Mouse (Mus musculus): ENCODE data around the gene Trim43b. TPM values are rescaled to one million over a fixed set of nuclear protein-coding genes. Genes with fewer than 3 reads are reported as not detected.
"Not testable (repeated sequence)": the region's sequence is repeated elsewhere in the genome, so short reads cannot be mapped to it uniquely, and the experiment has no call there.

Trim43b gene
- polyA plus RNA-seq (2015; fragmentation: Nextera tagmentation; extraction: Ambion mirVana) = not detected in 2 replicates

DNA sequence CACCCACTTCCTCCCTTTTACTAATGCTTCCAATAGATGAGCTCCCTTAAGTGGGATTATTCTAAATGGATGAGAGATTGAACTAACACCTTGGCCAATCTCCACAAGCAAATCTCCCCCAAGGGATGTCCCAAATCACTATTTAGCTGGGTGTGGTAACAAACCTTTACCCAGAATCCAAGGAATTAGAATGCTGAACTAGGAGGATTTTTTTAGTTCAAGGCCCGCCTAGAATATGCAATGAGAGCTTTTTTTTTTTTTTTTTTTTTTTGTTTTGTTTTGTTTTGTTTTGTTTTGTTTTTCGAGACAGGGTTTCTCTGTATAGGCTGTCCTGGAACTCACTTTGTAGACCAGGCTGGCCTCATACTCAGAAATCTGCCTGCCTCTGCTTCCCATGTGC lies at the start of gene Trim43b:
Trim43b (minus strand) TSS at position 101 of the 400 bp plus-strand sequence.
- H3K4me2 ChIP-seq; H3K27me3 ChIP-seq; H3K36me3 ChIP-seq; H3K9ac ChIP-seq; H3K4me1 ChIP-seq (replicated peaks); ATAC-seq (replicated peaks; ENCODE audit: insufficient number of reproducible peaks, insufficient read depth, low FRiP score, low read depth); H3K27ac ChIP-seq; H3K9me3 ChIP-seq (replicated peaks); H3K4me3 ChIP-seq: not testable (repeated sequence)
- 69% methylated on average over 2 of the region's 2 CpGs for WGBS

DNA sequence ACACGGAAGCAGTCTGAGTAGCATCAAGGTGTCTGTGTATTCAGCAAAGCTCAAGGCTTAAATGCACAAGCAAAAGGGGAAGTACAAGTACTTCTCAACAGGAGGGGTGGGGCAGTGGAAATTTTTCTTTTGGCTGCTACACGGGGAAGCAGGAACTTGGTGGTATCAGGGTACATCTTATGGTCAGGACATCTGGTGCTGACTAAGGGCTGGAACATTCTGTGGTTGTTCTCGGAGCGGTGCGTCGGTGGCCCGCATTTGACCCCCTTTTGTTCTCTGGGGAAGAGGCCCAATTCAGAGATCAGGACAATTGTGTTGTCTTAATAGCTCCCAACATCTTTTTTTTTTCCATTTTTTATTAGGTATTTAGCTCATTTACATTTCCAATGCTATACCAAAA lies 11.9 kb upstream of the Trim43b start:
- not testable (repeated sequence) for H3K4me3 ChIP-seq; H3K9me3 ChIP-seq (replicated peaks); H3K36me3 ChIP-seq; H3K9ac ChIP-seq; H3K27ac ChIP-seq; ATAC-seq (replicated peaks; ENCODE audit: insufficient number of reproducible peaks, insufficient read depth, low FRiP score, low read depth); H3K27me3 ChIP-seq; H3K4me1 ChIP-seq (replicated peaks); H3K4me2 ChIP-seq
- 86% methylated on average over 6 of the region's 7 CpGs for WGBS

DNA sequence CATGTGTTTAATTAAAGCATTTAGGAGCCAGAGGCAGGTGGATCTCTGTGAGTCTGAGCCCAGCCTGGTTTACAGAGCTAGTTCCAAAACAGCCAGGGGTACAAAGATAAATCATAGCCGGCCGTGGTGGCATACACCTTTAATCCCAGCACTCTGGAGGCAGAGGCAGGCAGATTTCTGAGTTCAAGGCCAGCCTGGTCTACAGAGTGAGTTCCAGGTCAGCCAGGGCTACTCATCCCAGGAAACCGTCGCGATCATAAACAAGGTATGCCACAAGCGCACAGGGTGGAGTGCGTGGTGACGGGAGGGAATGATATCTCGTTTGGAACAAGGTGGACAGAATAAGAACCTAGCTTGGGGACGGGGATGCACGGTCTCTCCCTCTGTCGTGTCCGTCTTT lies 5.9 kb downstream of the Trim43b start:
- not testable (repeated sequence) for H3K9ac ChIP-seq; H3K4me1 ChIP-seq (replicated peaks); H3K4me2 ChIP-seq; H3K4me3 ChIP-seq; H3K27me3 ChIP-seq; H3K27ac ChIP-seq; ATAC-seq (replicated peaks; ENCODE audit: insufficient number of reproducible peaks, insufficient read depth, low FRiP score, low read depth); H3K36me3 ChIP-seq; H3K9me3 ChIP-seq (replicated peaks)
- WGBS = 86% methylated on average over 13 of the region's 13 CpGs

DNA sequence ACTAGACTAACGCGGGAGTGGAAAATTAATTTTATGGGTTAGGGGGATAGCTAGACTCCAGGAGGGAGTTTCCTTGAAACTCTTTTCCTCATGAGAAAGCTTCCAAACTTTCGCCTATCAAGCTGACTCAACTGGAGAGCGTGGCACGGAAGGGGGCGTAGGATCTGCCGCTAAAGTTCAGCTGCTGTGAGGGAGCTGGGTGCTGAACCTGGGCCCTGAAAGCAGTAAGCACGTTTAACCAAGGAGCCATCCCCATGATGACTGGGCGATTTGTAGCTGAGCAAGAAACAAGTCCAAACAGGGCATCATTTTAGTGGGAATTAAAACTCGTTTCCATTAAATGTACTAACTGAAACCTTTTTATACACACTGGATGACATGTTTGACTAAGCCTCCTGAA lies 13.0 kb downstream of the Trim43b start:
- not testable (repeated sequence) for ATAC-seq (replicated peaks; ENCODE audit: insufficient number of reproducible peaks, insufficient read depth, low FRiP score, low read depth); H3K36me3 ChIP-seq; H3K4me1 ChIP-seq (replicated peaks); H3K9ac ChIP-seq; H3K27ac ChIP-seq; H3K4me2 ChIP-seq; H3K4me3 ChIP-seq; H3K9me3 ChIP-seq (replicated peaks); H3K27me3 ChIP-seq
- 79% methylated on average over 10 of the region's 10 CpGs for WGBS

DNA sequence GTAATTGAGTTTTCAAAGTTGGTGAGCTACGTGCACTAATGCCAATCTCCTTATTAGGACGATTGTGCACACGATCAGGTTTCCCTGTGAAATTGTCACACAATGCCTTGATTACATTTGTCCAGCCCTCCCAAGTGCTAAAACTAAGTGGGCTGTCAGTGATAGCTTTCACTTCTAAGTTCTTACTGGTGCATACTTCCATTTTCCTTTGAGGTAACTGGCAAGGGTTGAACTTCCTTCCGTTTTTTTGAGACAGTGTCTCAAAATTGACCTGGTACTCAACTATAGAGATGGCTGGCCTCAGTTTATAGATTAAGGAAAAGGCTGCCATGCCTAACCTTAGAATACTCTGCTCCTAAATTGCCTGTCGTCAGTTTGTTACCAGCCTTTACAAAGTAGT lies 16.1 kb downstream of the Trim43b start:
- H3K4me3 ChIP-seq; ATAC-seq (replicated peaks; ENCODE audit: insufficient number of reproducible peaks, insufficient read depth, low FRiP score, low read depth); H3K27me3 ChIP-seq; H3K4me1 ChIP-seq (replicated peaks); H3K9ac ChIP-seq; H3K36me3 ChIP-seq; H3K4me2 ChIP-seq; H3K27ac ChIP-seq; H3K9me3 ChIP-seq (replicated peaks): not testable (repeated sequence)
- 78% methylated on average over 2 of the region's 5 CpGs for WGBS

DNA sequence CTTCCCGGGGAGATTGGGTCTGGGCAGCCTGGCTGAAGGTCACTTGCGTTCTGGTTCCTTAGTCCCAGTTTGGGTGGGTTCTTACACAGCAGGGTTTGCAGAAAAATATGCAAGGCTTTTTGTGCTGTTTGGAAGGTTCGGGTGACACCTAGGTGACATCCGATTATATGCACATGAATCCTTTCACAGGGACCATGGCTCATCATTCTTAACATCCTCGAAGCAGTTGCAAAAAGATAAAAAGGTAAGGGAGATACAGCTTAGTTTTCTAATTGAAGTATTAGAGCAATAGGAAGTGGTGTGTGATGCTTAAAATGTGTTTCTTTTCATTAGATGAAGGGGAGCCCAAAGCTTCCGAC lies 25.5 kb downstream of the Trim43b start:
- not testable (repeated sequence) for H3K9me3 ChIP-seq (replicated peaks); H3K27ac ChIP-seq; H3K9ac ChIP-seq; H3K36me3 ChIP-seq; H3K4me2 ChIP-seq; H3K27me3 ChIP-seq; H3K4me3 ChIP-seq; H3K4me1 ChIP-seq (replicated peaks); ATAC-seq (replicated peaks; ENCODE audit: insufficient number of reproducible peaks, insufficient read depth, low FRiP score, low read depth)
- WGBS = 78% methylated on average over 4 of the region's 6 CpGs

DNA sequence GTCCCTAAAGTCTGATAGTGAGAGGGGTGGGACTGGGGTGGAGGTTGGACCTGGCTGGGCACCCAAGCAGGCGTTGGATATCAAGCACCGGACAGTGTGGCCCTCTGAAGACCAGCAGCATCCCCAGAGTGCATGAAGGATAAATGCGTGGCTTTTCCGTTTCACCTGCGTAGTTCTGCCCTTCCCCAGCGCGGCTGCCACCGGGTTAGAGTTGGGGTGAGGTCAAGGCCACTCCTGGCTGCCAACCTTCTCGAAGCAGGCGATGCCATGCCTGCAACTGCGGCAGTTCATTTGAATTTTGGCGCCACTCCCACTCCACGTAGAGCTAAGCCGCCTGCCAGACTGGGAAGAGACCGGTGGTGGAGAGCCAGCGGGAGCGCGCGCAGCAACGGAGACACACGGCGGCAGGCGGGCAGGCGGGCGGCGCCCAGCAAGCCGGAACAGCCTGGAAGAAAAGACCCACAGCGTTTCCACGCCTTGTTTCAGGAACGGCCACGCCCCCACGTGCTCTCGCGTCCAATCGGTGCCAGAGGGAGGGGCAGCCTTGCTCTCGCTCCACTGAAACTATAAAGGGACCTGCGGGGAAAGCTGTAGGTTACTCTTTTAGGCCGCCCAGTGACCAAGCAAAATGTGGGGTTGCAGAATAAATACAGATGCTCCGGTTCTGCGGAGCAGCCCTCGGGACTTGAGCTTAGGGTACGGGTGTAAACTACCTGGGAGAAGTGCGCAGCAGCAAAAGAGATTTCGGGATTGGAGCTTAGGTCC lies 26.1 kb downstream of the Trim43b start:
- H3K9ac ChIP-seq; H3K27me3 ChIP-seq; H3K9me3 ChIP-seq (replicated peaks); H3K36me3 ChIP-seq; H3K4me3 ChIP-seq; H3K4me1 ChIP-seq (replicated peaks); H3K27ac ChIP-seq: not testable (repeated sequence)
- ATAC-seq (replicated peaks; ENCODE audit: insufficient number of reproducible peaks, insufficient read depth, low FRiP score, low read depth) = peak; percentile 92
- WGBS = 61% methylated on average over 41 of the region's 44 CpGs
- H3K4me2 ChIP-seq = peak overlapping the region; percentile 29

Other genes with a start within 250 kb of the Trim43b start
- 0.69 and 0.71 TPM in 2 replicates for gene Bcl2a1a, start 135.9 kb downstream of the Trim43b start, polyA plus RNA-seq (2015; fragmentation: Nextera tagmentation; extraction: Ambion mirVana)
- gene Bcl2a1b, start 106.4 kb upstream of the Trim43b start, polyA plus RNA-seq (2015; fragmentation: Nextera tagmentation; extraction: Ambion mirVana) = 3.7 TPM in 2 replicates
- 0.58 TPM in 1 of 2 replicates, not detected in the other for gene Gm29094, start 106.5 kb upstream of the Trim43b start, polyA plus RNA-seq (2015; fragmentation: Nextera tagmentation; extraction: Ambion mirVana)
- 14.9 and 20.7 TPM in 2 replicates for gene Mthfs, start 117.8 kb upstream of the Trim43b start, polyA plus RNA-seq (2015; fragmentation: Nextera tagmentation; extraction: Ambion mirVana)